Mouse (Mus musculus) heart, postnatal 36 days (tissue): ENCODE measurements at regions not wholly inside any gene's neighbourhood (a gene's known extent, or its start where the extent isn't known, plus 50 kb on each side); places are given as distances from the start of the nearest gene placed in this dataset.

Source experiments
- DNase-seq, 2 experiments: peaks; one replicate each; pipeline ENCODE4 v3.0.0; 2021 to 2022
- intact Hi-C: fragments of 180-260 bp; cut with DNase I; formaldehyde crosslinking; loops from one replicate; pipeline ENCODE4 v1.15.1; 2025
- microRNA-seq, 2 experiments: library from miRNA; unstranded; fragments of <30 nt; microRNA quantifications; one replicate each; pipeline ENCODE4 v1.2.0; 2021; ENCODE audit warnings: borderline number of aligned reads in 2 of 2

DNA sequence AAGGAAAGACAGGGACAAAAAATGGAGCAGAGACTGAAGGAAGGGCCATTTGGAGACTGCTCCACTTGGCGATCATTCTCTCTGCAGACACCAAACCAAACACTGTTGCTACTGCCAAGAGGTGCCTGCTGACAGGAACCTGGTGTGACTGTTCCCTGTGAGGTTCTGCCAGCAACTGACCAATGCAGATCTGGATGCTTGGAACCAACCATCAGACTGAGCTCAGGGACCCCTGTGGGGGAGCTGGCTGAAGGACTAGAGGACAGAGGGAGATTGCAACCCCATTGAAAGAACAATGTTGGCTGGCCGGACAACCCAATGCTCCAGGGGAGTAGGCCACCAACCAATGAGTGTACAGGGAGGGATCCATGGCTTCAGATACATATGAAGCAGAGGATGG lies 139.2 kb upstream of the Cep126 start:
- no peak for DNase-seq
- intact Hi-C loops = no loop called here

DNA sequence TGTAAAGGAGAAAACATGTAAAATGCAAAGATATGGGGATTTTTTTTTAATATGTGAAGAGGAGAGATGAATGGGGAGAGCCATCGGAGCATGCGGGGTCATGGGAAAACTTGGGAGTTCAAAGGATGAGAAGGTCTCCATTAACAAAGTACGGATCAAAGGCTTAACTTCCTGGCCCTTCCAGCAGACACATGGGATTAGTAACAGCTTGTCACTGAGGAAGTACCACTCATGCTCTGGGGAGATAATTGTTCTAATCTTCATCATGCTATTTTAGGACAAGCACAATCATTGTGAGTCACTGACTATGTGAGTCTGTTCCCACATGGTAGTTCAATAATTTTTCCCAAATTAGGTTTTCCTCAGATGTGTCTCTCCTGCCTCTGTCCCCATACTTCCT lies 115.4 kb upstream of the Cep126 start:
- intact Hi-C loops = no loop called here
- DNase-seq = no peak

DNA sequence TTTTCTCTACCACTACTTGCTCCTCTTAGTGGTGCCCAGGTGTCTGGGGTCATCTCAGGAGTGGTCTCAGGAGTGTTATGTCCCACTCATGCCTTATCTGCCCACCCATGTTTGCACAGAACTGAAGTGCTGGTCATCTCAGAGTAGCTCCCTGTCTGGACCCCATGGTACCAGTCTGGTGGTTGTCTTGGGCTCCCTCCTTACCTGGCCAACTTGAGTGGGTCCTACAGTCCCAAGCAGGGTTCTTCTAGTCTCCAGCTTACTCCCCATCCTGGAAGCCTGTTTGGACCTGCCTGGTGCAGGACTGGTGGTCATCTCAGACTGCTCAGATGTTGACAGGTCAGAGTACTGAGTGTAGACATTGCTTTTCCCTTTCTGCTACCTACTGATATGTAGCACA lies 94.0 kb upstream of the Cep126 start:
- intact Hi-C loops = loop anchor here (5.0 to 10.0 kb wide), 2 partner anchors 449 to 737 kb away; no protein-coding TSS in a partner anchor
- no peak for DNase-seq

DNA sequence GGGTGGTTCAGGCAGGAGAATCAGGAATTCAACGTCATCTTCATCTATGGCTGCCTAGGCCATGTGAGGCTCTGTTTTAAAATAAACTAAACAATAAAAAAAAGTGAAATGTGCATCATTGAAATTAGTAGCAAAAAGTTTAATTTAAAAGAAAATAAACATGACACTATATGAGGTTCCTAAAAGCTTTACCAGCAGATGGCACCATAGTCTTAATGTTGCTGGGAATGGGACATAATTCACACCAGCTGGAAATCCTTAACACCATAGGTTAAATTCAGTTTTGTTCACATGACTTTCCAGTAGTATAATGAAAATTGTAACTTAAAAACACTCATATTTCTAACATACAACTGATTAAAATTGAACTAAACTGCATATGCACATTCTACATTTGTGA lies 92.3 kb upstream of the Cep126 start:
- no peak for DNase-seq

DNA sequence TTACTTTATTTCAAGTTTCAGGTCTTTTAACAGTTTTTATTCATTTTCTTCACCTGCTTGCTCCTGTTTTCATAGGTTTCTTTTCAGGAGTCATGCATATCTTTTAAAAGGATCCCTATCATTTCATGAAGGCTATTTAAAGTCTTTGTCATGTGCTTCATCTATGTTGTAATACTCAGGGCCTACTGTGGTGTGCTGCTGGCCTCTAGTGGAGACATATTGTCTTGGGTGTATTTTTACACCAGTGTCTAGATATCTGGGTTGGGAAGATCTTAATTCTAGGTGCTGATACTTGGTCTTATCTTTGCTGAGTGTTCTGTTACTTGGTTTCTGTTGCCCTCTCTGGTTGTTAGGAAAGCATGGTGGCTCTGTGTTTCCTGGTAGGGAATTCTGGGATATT lies 74.8 kb upstream of the Cep126 start:
- DNase-seq = peak; percentile 3 to 13
- intact Hi-C loops = loop anchor here (1.0 to 10.0 kb wide), 4 partner anchors 307 to 607 kb away; no protein-coding TSS in a partner anchor

More for the DNA sequence above, 92.3 kb upstream of the Cep126 start:
- intact Hi-C loops = loop anchor here (5.0 to 10.0 kb wide), 2 partner anchors 451 to 738 kb away; no protein-coding TSS in a partner anchor

DNA sequence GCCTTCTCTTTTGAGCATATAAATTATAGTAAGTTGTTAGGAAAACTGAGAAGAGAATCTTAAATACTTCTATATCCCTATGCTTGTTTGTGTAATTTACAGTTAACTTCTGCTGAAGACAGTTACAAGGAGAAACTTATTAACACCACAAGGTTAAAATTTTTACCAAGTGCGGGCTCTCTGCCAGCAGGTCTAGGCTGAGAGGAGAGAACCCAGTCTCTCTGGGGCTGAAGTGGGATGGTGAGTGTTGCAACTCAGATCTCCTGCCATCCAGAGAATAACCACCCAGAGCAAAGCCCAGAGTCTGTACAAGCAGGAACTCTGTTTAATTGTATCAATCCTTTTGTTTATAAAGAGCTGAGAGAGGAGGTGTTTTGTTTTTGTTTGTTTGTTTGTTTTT lies 51.3 kb upstream of the Cep126 start:
- no peak for DNase-seq
- intact Hi-C loops = no loop called here

Small RNA genes lying in the stretch of these regions (microRNA-seq; reads per million reads assigned to microRNA genes)
- gene Mir1899 = 0 reads per million in 2 experiments
